8 mouse cellular contexts compared by ENCODE assay signal in genomic region chr14:55540067-55540786, GRCm38 (mm10). TPM values are rescaled to one million over a fixed set of nuclear protein-coding genes. Genes with fewer than 3 reads are reported as not detected.
DNase-seq lines count a peak whose midpoint lies in the region; ATAC-seq and TF ChIP-seq lines count a peak whose summit lies in the region.

Gene Pck2 (plus strand): TSS chr14:55540266.

- intact Hi-C loops in heart, postnatal 25 days (cut with DNase I), result loop anchor here (2.0 kb wide), 1 partner anchor 17 kb away; no protein-coding TSS in a partner anchor

- DNase-seq in MEL-GATA-1-ER (ENCODE audit: extremely low read depth, low read depth), result peak; percentile 93
- DNase-seq in cerebellum, adult 11-12 months, result peak; percentile 90
- peak; percentile 91 for DNase-seq in heart, postnatal 25 days (ENCODE audit: low spot score)
- DNase-seq in layer of hippocampus, adult 2 months (ENCODE audit: low spot score in 2 of 2), result peak; percentile 63 to 77
- peak; percentile 31 to 48 for DNase-seq in thymus, postnatal 36 days

- H3K4me3 ChIP-seq in forebrain, embryonic 16.5 days (replicated peaks; ENCODE audit: low read length), result peak within 1 kb of the TSS; percentile 63
- peak within 1 kb of the TSS; percentile 80 for H3K4me3 ChIP-seq in layer of hippocampus, adult 2 months
- H3K4me3 ChIP-seq in lung, embryonic 15.5 days, result peak within 1 kb of the TSS; percentile 73
- H3K4me3 ChIP-seq in olfactory bulb, adult 2 months (ENCODE audit: insufficient read depth, low read depth, low read length), result peak within 1 kb of the TSS; percentile 68

- H3K27ac ChIP-seq in forebrain, embryonic 16.5 days (ENCODE audit: low read length), result peak within 1 kb of the TSS; percentile 67
- peak within 1 kb of the TSS; percentile 92 for H3K27ac ChIP-seq in layer of hippocampus, adult 2 months
- H3K27ac ChIP-seq in lung, embryonic 15.5 days, result peak within 1 kb of the TSS; percentile 97
- peak within 1 kb of the TSS; percentile 86 for H3K27ac ChIP-seq in olfactory bulb, adult 2 months (ENCODE audit: insufficient read depth, low read depth, low read length)

- H3K9ac ChIP-seq in forebrain, embryonic 16.5 days (replicated peaks; ENCODE audit: low read depth, low read length), result peak within 1 kb of the TSS; percentile 76
- peak within 1 kb of the TSS; percentile 62 for H3K9ac ChIP-seq in lung, embryonic 15.5 days

- under 1% methylated on average over 32 of the region's 32 CpGs for WGBS in forebrain, embryonic 16.5 days
- WGBS in lung, embryonic 15.5 days, result 0% methylated on average over 31 of the region's 32 CpGs
- WGBS in olfactory bulb, adult 2 months, result 0% methylated on average over 29 of the region's 32 CpGs

- H3K4me2 ChIP-seq in forebrain, embryonic 16.5 days (ENCODE audit: low read length), result peak within 1 kb of the TSS; percentile 83
- peak within 1 kb of the TSS; percentile 80 for H3K4me2 ChIP-seq in lung, embryonic 15.5 days

- peak; percentile 52 for TF ChIP-seq POLR2A in olfactory bulb, adult 2 months (IDR thresholded peaks at IDR 0.05; ENCODE audit: insufficient read depth, low read depth, low read length)

- no peak for TF ChIP-seq CTCF in layer of hippocampus, adult 2 months (conservative IDR thresholded peaks at IDR 0.05)
- no peak for TF ChIP-seq CTCF in olfactory bulb, adult 2 months (IDR thresholded peaks at IDR 0.05; ENCODE audit: insufficient read depth, low read depth, low read length)

- peaks cover 26% of the 10 kb centered on the region for H3K4me1 ChIP-seq in forebrain, embryonic 16.5 days (replicated peaks; ENCODE audit: control insufficient read depth, insufficient read depth, low read length)
- peaks cover 22% of the 10 kb centered on the region for H3K4me1 ChIP-seq in lung, embryonic 15.5 days
- H3K4me1 ChIP-seq in olfactory bulb, adult 2 months (ENCODE audit: control insufficient read depth, insufficient read depth, low read length), result peaks cover 18% of the 10 kb centered on the region

- peak; percentile 80 for ATAC-seq in forebrain, embryonic 16.5 days
- ATAC-seq in lung, embryonic 15.5 days (ENCODE audit: borderline replicate concordance, extremely low read depth, low FRiP score, low TSS enrichment), result peak; percentile 96

- no peaks in the 10 kb centered on the region for H3K9me3 ChIP-seq in forebrain, embryonic 16.5 days (ENCODE audit: control insufficient read depth, low read length)
- H3K9me3 ChIP-seq in lung, embryonic 15.5 days, result no peaks in the 10 kb centered on the region

- H3K27me3 ChIP-seq in forebrain, embryonic 16.5 days (replicated peaks; ENCODE audit: control insufficient read depth, insufficient read depth, low read length), result no peaks in the 10 kb centered on the region
- no peaks in the 10 kb centered on the region for H3K27me3 ChIP-seq in lung, embryonic 15.5 days

- H3K36me3 ChIP-seq in forebrain, embryonic 16.5 days (ENCODE audit: control insufficient read depth, insufficient read depth), result no peaks in the 10 kb centered on the region
- H3K36me3 ChIP-seq in lung, embryonic 15.5 days, result peaks cover 28% of the 10 kb centered on the region

RNA-seq across cellular contexts. Expression of gene Pck2, which starts in this region (rescaled TPM):
- 23.3 and 23.6 TPM in 2 replicates for polyA plus RNA-seq in forebrain, embryonic 16.5 days (2015; fragmentation: Nextera tagmentation; extraction: Ambion mirVana)
- total RNA-seq in heart, postnatal 25 days (2021), result 10 to 100 TPM; 11.7 to 14.3 TPM
- total RNA-seq in layer of hippocampus, adult 2 months (2021), result 10 to 100 TPM; 45.0 to 47.6 TPM
- polyA plus RNA-seq in lung, embryonic 15.5 days (2015; fragmentation: Nextera tagmentation; extraction: Ambion mirVana), result 66.0 and 67.2 TPM in 2 replicates
- not detected in 2 replicates for polyA plus RNA-seq in olfactory bulb, adult 2 months (2012; ENCODE audit: insufficient read depth, insufficient read length, low replicate concordance, missing spikeins)

Comparison
In these comparisons a context has a peak if more than half of its experiments do, and no peak if none do; other contexts are left out.
1. Peak in every context shown above with its lines: DNase-seq, ATAC-seq, H3K4me3 ChIP-seq and H3K27ac ChIP-seq.
2. DNase-seq: peak in every context shown above with its lines; median percentile 93 in MEL-GATA-1-ER; 91 in heart, postnatal 25 days; 90 in cerebellum, adult 11-12 months; 70 in layer of hippocampus, adult 2 months; 40 in thymus, postnatal 36 days.